Mouse (Mus musculus): ENCODE results near the gene Adam1b. TPM values are rescaled to one million over a fixed set of nuclear protein-coding genes. Genes with fewer than 3 reads are reported as not detected.

Gene Adam1b
- polyA plus RNA-seq, 1 experiment from 2014 or later, result not detected

GRCm38 (mm10) chr5:121453743-121454502 is 49.3 kb downstream of the Adam1b start:
- H3K27ac ChIP-seq (ENCODE audit: low read length), result no peak overlapping the region

GRCm38 (mm10) chr5:121452906-121453305 is 50.3 kb downstream of the Adam1b start:
- peaks cover 34% of the 10 kb centered on the region for H3K4me1 ChIP-seq (ENCODE audit: control insufficient read depth, low read depth, low read length)
- ATAC-seq (ENCODE audit: low read depth), result no peak

More at GRCm38 (mm10) chr5:121453743-121454502, 49.3 kb downstream of the Adam1b start:
- H3K27me3 ChIP-seq (ENCODE audit: control insufficient read depth, insufficient read depth, low read depth, low read length), result no peaks in the 10 kb centered on the region
- H3K36me3 ChIP-seq (ENCODE audit: control insufficient read depth, insufficient read depth), result no peaks in the 10 kb centered on the region
- no peaks in the 10 kb centered on the region for H3K9me3 ChIP-seq (replicated peaks; ENCODE audit: control insufficient read depth, low read length)
- H3K9ac ChIP-seq (ENCODE audit: low read depth, low read length), result 0 out of 2 replicates have a peak overlapping the region, but pooled peaks have one; percentile 17
- ATAC-seq (ENCODE audit: low read depth), result no peak
- WGBS (ENCODE audit: insufficient replicate concordance), result 84% methylated on average over 13 of the region's 13 CpGs
- H3K4me1 ChIP-seq (ENCODE audit: control insufficient read depth, low read depth, low read length), result peaks cover 34% of the 10 kb centered on the region
- H3K4me3 ChIP-seq (ENCODE audit: low read depth, low read length), result no peak overlapping the region
- H3K4me2 ChIP-seq (ENCODE audit: low read depth, low read length), result no peak overlapping the region

GRCm38 (mm10) chr5:121452026-121452869 is 51.0 kb downstream of the Adam1b start, which contains the start of gene Erp29:
Gene Erp29, minus strand, starts transcription at chr5:121452506.
- ATAC-seq (ENCODE audit: low read depth), result peak; percentile 96
- Histone ChIP-seq H3K9me3 (replicated peaks; ENCODE audit: control insufficient read depth, low read length) (no peaks in the 10 kb centered on the region), H3K4me2 (ENCODE audit: low read depth, low read length) (peak within 1 kb of the TSS; percentile 96), H3K27me3 (ENCODE audit: control insufficient read depth, insufficient read depth, low read depth, low read length) (no peaks in the 10 kb centered on the region), H3K9ac (ENCODE audit: low read depth, low read length) (peak within 1 kb of the TSS; percentile 97), H3K4me1 (ENCODE audit: control insufficient read depth, low read depth, low read length) (peaks cover 34% of the 10 kb centered on the region), H3K36me3 (ENCODE audit: control insufficient read depth, insufficient read depth) (peaks cover 9% of the 10 kb centered on the region), H3K27ac (ENCODE audit: low read length) (peak within 1 kb of the TSS; percentile 92), H3K4me3 (ENCODE audit: low read depth, low read length) (peak within 1 kb of the TSS; percentile 93)
- under 1% methylated on average over 86 of the region's 97 CpGs for WGBS (ENCODE audit: insufficient replicate concordance)

More at GRCm38 (mm10) chr5:121452906-121453305, 50.3 kb downstream of the Adam1b start:
- Histone ChIP-seq H3K4me3 (ENCODE audit: low read depth, low read length) (peak overlapping the region; percentile 93), H3K27ac (ENCODE audit: low read length) (peak overlapping the region; percentile 89), H3K9me3 (replicated peaks; ENCODE audit: control insufficient read depth, low read length) (no peaks in the 10 kb centered on the region), H3K4me2 (ENCODE audit: low read depth, low read length) (peak overlapping the region; percentile 96), H3K9ac (ENCODE audit: low read depth, low read length) (peak overlapping the region; percentile 97), H3K36me3 (ENCODE audit: control insufficient read depth, insufficient read depth) (peaks cover 8% of the 10 kb centered on the region), H3K27me3 (ENCODE audit: control insufficient read depth, insufficient read depth, low read depth, low read length) (no peaks in the 10 kb centered on the region)
- 4% methylated on average over 9 of the region's 9 CpGs for WGBS (ENCODE audit: insufficient replicate concordance)

GRCm38 (mm10) chr5:121451644-121452025 is 51.6 kb downstream of the Adam1b start, which contains the start of gene Tmem116:
Gene Tmem116, plus strand, starts transcription at chr5:121451893.
- Histone ChIP-seq H3K4me3 (ENCODE audit: low read depth, low read length) (peak within 1 kb of the TSS; percentile 93), H3K27me3 (ENCODE audit: control insufficient read depth, insufficient read depth, low read depth, low read length) (no peaks in the 10 kb centered on the region), H3K9ac (ENCODE audit: low read depth, low read length) (peak within 1 kb of the TSS; percentile 97), H3K27ac (ENCODE audit: low read length) (peak within 1 kb of the TSS; percentile 92), H3K4me1 (ENCODE audit: control insufficient read depth, low read depth, low read length) (peaks cover 34% of the 10 kb centered on the region), H3K36me3 (ENCODE audit: control insufficient read depth, insufficient read depth) (peaks cover 14% of the 10 kb centered on the region), H3K4me2 (ENCODE audit: low read depth, low read length) (peak within 1 kb of the TSS; percentile 96), H3K9me3 (replicated peaks; ENCODE audit: control insufficient read depth, low read length) (no peaks in the 10 kb centered on the region)
- WGBS (ENCODE audit: insufficient replicate concordance), result under 1% methylated on average over 17 of the region's 17 CpGs
- peak; percentile 43 for ATAC-seq (ENCODE audit: low read depth)

- Histone ChIP-seq H3K9ac (ENCODE audit: low read depth, low read length) (peak overlapping the region; percentile 95), H3K9me3 (replicated peaks; ENCODE audit: control insufficient read depth, low read length) (no peaks in the 10 kb centered on the region), H3K27me3 (ENCODE audit: control insufficient read depth, insufficient read depth, low read depth, low read length) (no peaks in the 10 kb centered on the region), H3K4me3 (ENCODE audit: low read depth, low read length) (peak overlapping the region; percentile 93), H3K27ac (ENCODE audit: low read length) (peak overlapping the region; percentile 92), H3K4me2 (ENCODE audit: low read depth, low read length) (peak overlapping the region; percentile 87), H3K4me1 (ENCODE audit: control insufficient read depth, low read depth, low read length) (peaks cover 32% of the 10 kb centered on the region), H3K36me3 (ENCODE audit: control insufficient read depth, insufficient read depth) (peaks cover 18% of the 10 kb centered on the region)
- no peak for ATAC-seq (ENCODE audit: low read depth)
- 8% methylated on average over 8 of the region's 8 CpGs for WGBS (ENCODE audit: insufficient replicate concordance)
These were observed 52.0 kb downstream of the Adam1b start for GRCm38 (mm10) chr5:121451203-121451602.

GRCm38 (mm10) chr5:121450476-121450875 is 52.8 kb downstream of the Adam1b start:
- Histone ChIP-seq H3K4me2 (ENCODE audit: low read depth, low read length) (peak overlapping the region; percentile 87), H3K4me1 (ENCODE audit: control insufficient read depth, low read depth, low read length) (peaks cover 25% of the 10 kb centered on the region), H3K4me3 (ENCODE audit: low read depth, low read length) (peak overlapping the region; percentile 0; the same call in 1 of the 2 replicates), H3K27ac (ENCODE audit: low read length) (no peak overlapping the region), H3K9me3 (replicated peaks; ENCODE audit: control insufficient read depth, low read length) (no peaks in the 10 kb centered on the region), H3K9ac (ENCODE audit: low read depth, low read length) (no peak overlapping the region), H3K36me3 (ENCODE audit: control insufficient read depth, insufficient read depth) (peaks cover 18% of the 10 kb centered on the region), H3K27me3 (ENCODE audit: control insufficient read depth, insufficient read depth, low read depth, low read length) (no peaks in the 10 kb centered on the region)
- no peak for ATAC-seq (ENCODE audit: low read depth)
- 67% methylated on average over 9 of the region's 9 CpGs for WGBS (ENCODE audit: insufficient replicate concordance)

Other genes starting within 250 kb of the Adam1b start
- gene Trafd1, start 117.8 kb downstream of the Adam1b start, polyA plus RNA-seq (2015; fragmentation: Nextera tagmentation; extraction: Ambion mirVana), result 24.5 and 24.8 TPM in 2 replicates
- 16.8 and 19.0 TPM in 2 replicates for gene Naa25, start 105.5 kb downstream of the Adam1b start, polyA plus RNA-seq (2015; fragmentation: Nextera tagmentation; extraction: Ambion mirVana)
- 0.98 and 1.2 TPM in 2 replicates for gene Tmem116, start 51.5 kb downstream of the Adam1b start, polyA plus RNA-seq (2015; fragmentation: Nextera tagmentation; extraction: Ambion mirVana)
- gene Erp29, start 50.9 kb downstream of the Adam1b start, polyA plus RNA-seq (2015; fragmentation: Nextera tagmentation; extraction: Ambion mirVana), result 80.4 and 86.0 TPM in 2 replicates
- 0.29 and 0.30 TPM in 2 replicates for gene Adam1a, start 42.0 kb upstream of the Adam1b start, polyA plus RNA-seq (2015; fragmentation: Nextera tagmentation; extraction: Ambion mirVana)
- not detected in 2 replicates for gene Gm42878, start 42.0 kb upstream of the Adam1b start, polyA plus RNA-seq (2015; fragmentation: Nextera tagmentation; extraction: Ambion mirVana)
- 19.2 and 21.3 TPM in 2 replicates for gene Mapkapk5, start 42.5 kb upstream of the Adam1b start, polyA plus RNA-seq (2015; fragmentation: Nextera tagmentation; extraction: Ambion mirVana)
- 216 and 250 TPM in 2 replicates for gene Aldh2, start 90.4 kb upstream of the Adam1b start, polyA plus RNA-seq (2015; fragmentation: Nextera tagmentation; extraction: Ambion mirVana)
- 1.8 and 2.1 TPM in 2 replicates for gene Acad12, start 115.5 kb upstream of the Adam1b start, polyA plus RNA-seq (2015; fragmentation: Nextera tagmentation; extraction: Ambion mirVana)
- gene Acad10, start 157.1 kb upstream of the Adam1b start, polyA plus RNA-seq (2015; fragmentation: Nextera tagmentation; extraction: Ambion mirVana), result 3.9 and 5.5 TPM in 2 replicates
- gene Brap, start 157.1 kb upstream of the Adam1b start, polyA plus RNA-seq (2015; fragmentation: Nextera tagmentation; extraction: Ambion mirVana), result 22.6 and 22.7 TPM in 2 replicates
- gene Atxn2, start 207.9 kb upstream of the Adam1b start, polyA plus RNA-seq (2015; fragmentation: Nextera tagmentation; extraction: Ambion mirVana), result 14.5 and 14.6 TPM in 2 replicates

Data from liver, embryonic 16.5 days (tissue).